Mouse (Mus musculus) stomach, embryonic 16.5 days (tissue): Measurements from ENCODE around the gene Tinagl1. TPM values are rescaled to one million over a fixed set of nuclear protein-coding genes. Genes with fewer than 3 reads are reported as not detected.
A peak's percentile ranks its signal among the peaks of the same experiment; 100 is the strongest.

Experiments used
- ATAC-seq: fragments of 200-750 bp; cut with Nextera tagmentation; 2 replicates; pipeline ENCODE4 v1.8.0; 2017; ENCODE audit warnings: moderate number of reproducible peaks, moderate TSS enrichment; ENCODE audit not compliant: insufficient read depth, low FRiP score
- H3K27ac ChIP-seq: fragments of 300-500 bp; sonication (generic); 2 replicates; pipeline ENCODE4 v1.5.1; 2014; ENCODE audit warnings: low read length
- H3K27me3 ChIP-seq: fragments of 300-500 bp; sonication (generic); 2 replicates; pipeline ENCODE4 v1.6.1; 2014; ENCODE audit warnings: low read length, control low read depth, mixed read lengths; ENCODE audit not compliant: control insufficient read depth, insufficient read depth
- H3K36me3 ChIP-seq: fragments of 300-500 bp; sonication (generic); 2 replicates; pipeline ENCODE4 v1.6.1; 2014; ENCODE audit warnings: low read length; ENCODE audit not compliant: control insufficient read depth, insufficient read depth
- H3K4me1 ChIP-seq: fragments of 300-500 bp; sonication (generic); 2 replicates; pipeline ENCODE4 v1.6.1; 2014; ENCODE audit warnings: low read length, control low read depth, mixed read lengths; ENCODE audit not compliant: control insufficient read depth, insufficient read depth
- H3K4me2 ChIP-seq: fragments of 300-500 bp; sonication (generic); 2 replicates; pipeline ENCODE4 v1.6.1; 2014; ENCODE audit warnings: low read depth, low read length, mixed read lengths
- H3K4me3 ChIP-seq: fragments of 300-500 bp; sonication (generic); replicated peaks from 2 replicates; pipeline ENCODE4 v1.5.1; 2014; ENCODE audit warnings: mild to moderate bottlenecking, low read length
- H3K9ac ChIP-seq: fragments of 300-500 bp; sonication (generic); 2 replicates; pipeline ENCODE4 v1.6.1; 2014; ENCODE audit warnings: low read length
- H3K9me3 ChIP-seq: fragments of 300-500 bp; sonication (generic); replicated peaks from 2 replicates; pipeline ENCODE4 v1.6.1; 2016; ENCODE audit warnings: low read length, control low read depth; ENCODE audit not compliant: control insufficient read depth
- WGBS: fragments of 180-500 bp; shearing (Covaris S2); extraction: QIAGEN DNeasy Blood & Tissue Kit; methylation state at CpG from one replicate; pipeline ENCODE4 v1.1.7; 2014; 5-methylcytosine and 5-hydroxymethylcytosine counted together
- polyA plus RNA-seq: library from polyadenylated mRNA; unstranded; fragments of >200 nt; fragmentation: Nextera tagmentation; extraction: Ambion mirVana; gene quantifications from 2 replicates; pipeline ENCODE4 v1.2.1, GENCODE M21; 2015

The Tinagl1 gene
- polyA plus RNA-seq, 1 experiment from 2014 or later: 62.7 TPM

DNA sequence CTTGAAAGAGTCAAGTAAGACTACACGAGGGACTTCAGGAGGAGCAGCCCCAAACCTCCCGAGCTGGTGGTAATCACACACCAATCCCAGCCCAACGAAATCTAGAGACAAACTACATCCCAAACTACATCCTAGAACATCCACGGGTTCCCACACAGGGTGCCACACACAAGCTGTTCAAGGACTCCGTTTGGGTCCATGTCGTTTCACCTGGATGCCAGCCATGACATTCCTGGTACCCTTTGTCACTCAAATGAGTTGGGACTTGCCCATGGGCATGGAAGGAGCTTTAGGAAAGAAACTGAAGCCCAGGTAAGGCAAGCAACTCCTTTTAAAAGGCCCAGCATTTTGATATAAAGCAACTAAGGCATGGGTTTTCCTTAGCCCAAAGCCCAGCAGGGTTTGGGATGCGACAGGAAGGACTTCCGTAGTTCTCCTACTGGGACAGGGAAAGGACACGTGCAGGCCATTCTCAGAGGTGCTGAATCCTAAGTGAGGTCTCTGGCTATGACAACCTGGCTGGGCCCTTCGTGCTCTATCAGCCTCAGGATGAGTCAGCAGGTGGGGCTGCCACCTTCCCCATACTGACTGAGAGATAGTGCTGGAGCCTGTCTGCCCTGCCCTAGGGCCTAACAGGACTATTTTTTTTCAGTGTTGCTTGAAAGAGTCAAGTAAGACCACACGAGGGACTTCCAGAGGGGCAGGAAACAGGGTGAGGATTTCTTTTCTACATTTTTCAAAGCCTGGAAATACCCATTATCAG lies 1.7 kb downstream of the Tinagl1 start:
- Histone ChIP-seq H3K27ac (peak overlapping the region; percentile 83), H3K4me2 (peak overlapping the region; percentile 60), H3K27me3 (no peaks in the 10 kb centered on the region), H3K9ac (peak overlapping the region; percentile 68), H3K4me3 (peak overlapping the region; percentile 46), H3K9me3 (no peaks in the 10 kb centered on the region), H3K4me1 (peaks cover 63% of the 10 kb centered on the region), H3K36me3 (no peaks in the 10 kb centered on the region)
- WGBS: 55% methylated on average over 11 of the region's 11 CpGs
- ATAC-seq: no peak

DNA sequence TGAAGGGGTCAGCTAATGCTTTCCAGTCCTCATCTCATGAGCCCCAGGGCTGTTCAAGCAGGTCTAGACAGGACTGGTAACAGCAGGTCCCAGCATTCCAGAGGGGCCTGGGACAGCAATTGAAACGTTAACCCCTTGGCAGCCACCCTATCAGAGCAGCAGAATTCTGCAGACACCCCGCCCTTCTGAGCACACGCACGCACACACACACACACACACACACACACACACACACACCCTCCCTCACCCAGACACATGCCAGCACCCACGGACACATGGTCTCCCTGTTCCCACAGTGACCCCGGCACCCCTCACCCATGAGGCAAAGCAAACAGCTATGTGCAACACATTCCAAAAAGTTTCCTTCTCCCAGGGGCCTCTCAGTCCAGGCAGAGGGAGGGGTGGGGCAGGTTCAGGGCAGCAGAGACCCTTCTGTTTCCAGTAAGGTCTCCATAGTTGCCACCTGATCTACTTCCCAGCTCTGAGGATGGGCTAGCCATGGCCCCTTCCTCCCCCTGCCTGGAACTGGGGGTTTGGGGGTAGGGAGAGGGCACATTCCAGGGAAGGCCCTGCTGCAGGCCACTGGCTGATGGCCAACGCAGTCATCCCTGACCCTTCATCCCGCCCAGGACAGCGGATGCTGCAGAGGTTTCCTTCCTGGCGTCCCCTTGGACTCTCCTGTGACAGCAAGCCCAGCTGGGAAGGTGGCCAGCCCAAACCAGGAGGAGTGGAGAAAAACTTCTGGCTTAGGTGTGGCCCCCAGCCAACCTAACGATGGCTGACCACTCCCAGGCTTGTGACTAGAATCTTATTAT lies 2.8 kb downstream of the Tinagl1 start:
- Histone ChIP-seq H3K4me1 (peaks cover 67% of the 10 kb centered on the region), H3K4me3 (peak overlapping the region; percentile 9), H3K9ac (peak overlapping the region; percentile 59), H3K36me3 (no peaks in the 10 kb centered on the region), H3K4me2 (peak overlapping the region; percentile 42), H3K27me3 (no peaks in the 10 kb centered on the region), H3K9me3 (no peaks in the 10 kb centered on the region), H3K27ac (peak overlapping the region; percentile 68)
- no peak for ATAC-seq
- WGBS: 41% methylated on average over 11 of the region's 11 CpGs

DNA sequence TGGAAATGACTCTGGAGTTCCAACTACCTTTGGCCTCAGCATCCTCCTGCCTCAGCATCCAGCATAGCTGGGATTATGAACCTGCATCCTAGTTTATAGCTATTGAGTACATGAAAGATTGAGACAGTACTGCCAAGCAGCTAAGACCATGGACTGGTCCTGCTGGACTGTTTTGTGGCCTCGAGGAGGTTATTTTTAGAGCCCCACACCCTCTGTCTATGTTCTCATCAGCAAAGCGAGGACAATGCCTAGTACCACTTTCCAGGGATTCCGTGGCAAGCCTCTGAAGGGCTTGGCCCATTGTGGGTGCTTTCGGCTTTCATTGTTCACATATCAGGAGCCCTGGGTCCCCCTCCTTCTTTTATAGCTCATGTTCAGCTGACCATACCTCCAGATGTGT lies 4.6 kb downstream of the Tinagl1 start:
- WGBS: 77% methylated on average over 4 of the region's 4 CpGs
- H3K27me3 ChIP-seq: no peaks in the 10 kb centered on the region
- no peak overlapping the region for H3K9ac ChIP-seq
- H3K9me3 ChIP-seq: no peaks in the 10 kb centered on the region
- no peaks in the 10 kb centered on the region for H3K36me3 ChIP-seq
- no peak overlapping the region for H3K4me2 ChIP-seq
- no peak for ATAC-seq
- peaks cover 70% of the 10 kb centered on the region for H3K4me1 ChIP-seq
- no peak overlapping the region for H3K27ac ChIP-seq
- no peak overlapping the region for H3K4me3 ChIP-seq

DNA sequence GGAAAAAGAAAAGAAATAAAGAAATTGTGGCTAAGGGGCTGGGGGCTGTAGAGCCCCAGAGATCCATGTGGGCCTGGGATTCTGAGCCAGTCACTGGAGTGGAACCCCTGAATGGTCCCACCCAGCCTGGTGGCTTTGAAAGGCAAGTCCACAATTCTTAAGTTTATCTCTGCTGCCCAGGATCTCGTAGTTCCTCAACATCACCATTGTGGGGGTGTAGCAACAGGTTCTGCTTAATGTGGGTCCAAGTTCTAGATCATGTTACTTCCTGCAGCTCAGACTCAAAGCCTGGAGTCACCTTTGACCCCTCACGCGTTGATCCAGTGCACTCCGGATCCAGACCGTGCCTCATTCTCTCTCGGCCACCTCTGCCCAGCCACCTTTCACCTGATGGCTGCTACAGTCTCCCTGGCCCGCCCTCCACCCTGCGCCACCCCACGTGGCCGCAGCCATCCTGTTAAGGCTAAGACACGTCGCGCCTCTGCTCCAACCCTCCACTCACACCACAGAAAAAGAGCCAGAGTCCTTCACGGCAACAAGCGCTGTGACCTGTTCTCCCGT lies 5.4 kb downstream of the Tinagl1 start:
- H3K4me3 ChIP-seq: no peak overlapping the region
- no peaks in the 10 kb centered on the region for H3K27me3 ChIP-seq
- no peaks in the 10 kb centered on the region for H3K9me3 ChIP-seq
- H3K36me3 ChIP-seq: no peaks in the 10 kb centered on the region
- ATAC-seq: no peak
- peaks cover 61% of the 10 kb centered on the region for H3K4me1 ChIP-seq
- WGBS: 76% methylated on average over 16 of the region's 16 CpGs
- no peak overlapping the region for H3K9ac ChIP-seq
- no peak overlapping the region for H3K4me2 ChIP-seq
- no peak overlapping the region for H3K27ac ChIP-seq

DNA sequence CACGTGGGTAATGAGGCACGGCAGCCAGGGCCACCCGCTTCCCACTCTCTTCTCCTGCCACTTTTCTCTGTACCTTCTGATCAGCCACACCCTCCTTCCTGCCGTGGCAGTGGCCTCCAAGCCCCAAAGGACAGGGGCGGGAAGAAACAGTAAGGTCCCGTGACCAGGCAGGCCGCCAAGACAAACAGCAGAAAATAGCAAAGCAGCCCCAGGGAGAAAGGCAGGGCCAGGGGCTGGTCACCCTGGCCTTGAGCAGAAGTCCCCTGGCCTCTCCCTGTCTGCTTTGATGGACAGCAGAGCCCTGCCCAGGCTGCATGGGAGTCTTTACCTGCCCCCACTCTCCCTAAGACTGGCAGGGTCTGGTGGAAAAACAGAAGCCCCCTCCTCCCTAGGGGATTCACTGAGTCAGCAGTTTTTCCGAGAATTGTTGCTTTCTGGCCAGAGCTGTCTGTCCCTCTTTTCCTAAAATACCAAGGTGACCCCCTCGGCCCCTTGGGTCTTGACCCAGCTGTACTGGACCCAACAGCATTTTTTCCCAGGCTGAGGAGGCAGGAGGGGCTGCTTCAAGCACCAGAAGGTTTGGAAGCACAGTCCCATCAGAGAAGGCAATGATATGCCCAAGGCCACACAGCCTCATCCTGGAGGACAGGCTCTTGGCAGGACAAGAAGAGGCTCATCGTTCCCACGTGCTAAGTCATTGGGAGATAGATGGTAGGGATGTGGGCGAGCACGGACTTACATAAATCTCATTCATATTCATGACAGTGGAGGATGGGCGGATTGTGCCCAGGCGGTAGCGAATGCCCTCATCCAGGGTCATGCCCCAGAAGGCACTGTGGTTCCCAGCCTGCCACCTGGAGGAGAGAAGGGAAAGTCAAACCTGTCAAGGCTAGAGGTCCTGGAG lies 6.4 kb downstream of the Tinagl1 start:
- ATAC-seq: peak; percentile 77
- 39% methylated on average over 16 of the region's 16 CpGs for WGBS
- Histone ChIP-seq H3K9ac (peak overlapping the region; percentile 49; the same call in 1 of the 2 replicates), H3K4me3 (no peak overlapping the region), H3K9me3 (no peaks in the 10 kb centered on the region), H3K4me2 (peak overlapping the region; percentile 40; the same call in 1 of the 2 replicates), H3K4me1 (peaks cover 60% of the 10 kb centered on the region), H3K36me3 (no peaks in the 10 kb centered on the region), H3K27ac (peak overlapping the region; percentile 85), H3K27me3 (no peaks in the 10 kb centered on the region)

DNA sequence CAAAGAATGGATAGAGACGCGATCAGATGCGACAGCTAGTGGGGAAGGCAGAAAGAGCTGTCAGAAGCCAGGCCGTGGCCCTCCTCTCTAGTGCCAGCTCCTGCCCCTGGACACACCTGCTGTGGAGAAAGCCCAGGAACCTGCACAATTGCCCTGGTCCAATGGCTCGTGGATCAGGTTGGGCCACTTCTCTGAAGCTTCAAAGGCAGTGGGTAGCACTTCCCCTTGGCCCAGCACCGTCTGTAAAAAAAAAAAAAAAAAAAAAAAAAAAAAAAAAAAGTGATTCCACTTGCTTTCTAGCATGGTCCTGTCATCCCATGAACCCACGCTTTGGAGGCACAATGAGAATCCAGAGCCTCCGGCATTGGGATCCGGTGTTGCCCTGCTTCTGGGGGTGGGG lies 7.1 kb downstream of the Tinagl1 start:
- H3K9me3 ChIP-seq: no peaks in the 10 kb centered on the region
- ATAC-seq: no peak
- no peaks in the 10 kb centered on the region for H3K36me3 ChIP-seq
- H3K4me1 ChIP-seq: peaks cover 62% of the 10 kb centered on the region
- peak overlapping the region; percentile 40 for H3K4me2 ChIP-seq
- H3K9ac ChIP-seq: peak overlapping the region; percentile 49; the same call in 1 of the 2 replicates
- H3K27me3 ChIP-seq: no peaks in the 10 kb centered on the region
- peak overlapping the region; percentile 85 for H3K27ac ChIP-seq
- WGBS: 28% methylated on average over 9 of the region's 9 CpGs
- no peak overlapping the region for H3K4me3 ChIP-seq

DNA sequence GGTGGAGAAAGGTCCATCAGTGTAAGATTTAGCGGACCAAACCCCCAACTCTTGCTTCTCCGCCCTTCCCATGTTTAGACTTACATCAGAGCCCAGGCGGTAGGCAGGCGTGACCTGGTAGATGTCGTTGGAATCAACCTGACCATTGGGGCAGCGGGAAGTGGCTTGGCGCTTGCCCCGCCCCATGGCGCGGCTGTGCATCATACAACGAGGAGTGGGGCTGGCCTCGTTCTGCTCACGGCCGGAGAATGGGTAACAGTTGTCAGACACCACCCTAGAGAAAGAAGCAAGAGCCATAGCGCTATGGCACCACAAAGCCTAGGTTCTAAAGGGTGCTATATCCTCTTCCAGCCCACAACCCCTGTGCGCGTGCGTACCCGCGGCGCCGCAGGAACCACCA lies 7.6 kb downstream of the Tinagl1 start:
- Histone ChIP-seq H3K36me3 (no peaks in the 10 kb centered on the region), H3K4me3 (no peak overlapping the region), H3K27me3 (no peaks in the 10 kb centered on the region), H3K9me3 (no peaks in the 10 kb centered on the region), H3K4me2 (peak overlapping the region; percentile 28), H3K27ac (peak overlapping the region; percentile 85), H3K9ac (peak overlapping the region; percentile 23; the same call in 1 of the 2 replicates), H3K4me1 (peaks cover 58% of the 10 kb centered on the region)
- no peak for ATAC-seq
- 58% methylated on average over 22 of the region's 22 CpGs for WGBS

DNA sequence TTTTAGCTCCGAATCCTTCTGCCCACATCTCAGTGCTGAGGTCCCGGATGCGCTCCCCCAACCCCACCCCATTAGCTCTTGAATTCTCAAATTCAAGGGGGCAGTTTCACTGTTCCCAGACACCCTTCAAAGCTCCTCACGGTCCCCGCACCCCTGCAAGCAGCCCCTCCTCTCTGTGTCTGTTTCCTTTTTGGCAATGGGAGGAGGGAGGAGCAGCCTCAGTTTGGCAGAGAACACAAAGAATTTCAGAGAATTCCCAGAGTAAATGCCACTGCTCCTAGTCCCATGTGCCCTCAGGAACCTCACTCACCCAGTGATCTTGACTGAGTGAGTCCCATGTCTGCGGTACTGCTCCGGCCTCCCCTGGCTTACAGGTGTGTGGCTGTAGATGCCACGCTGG lies 8.3 kb downstream of the Tinagl1 start:
- Histone ChIP-seq H3K9ac (no peak overlapping the region; the same call in 1 of the 2 replicates), H3K4me1 (peaks cover 50% of the 10 kb centered on the region), H3K4me2 (no peak overlapping the region), H3K36me3 (no peaks in the 10 kb centered on the region), H3K4me3 (no peak overlapping the region), H3K27ac (no peak overlapping the region), H3K9me3 (no peaks in the 10 kb centered on the region), H3K27me3 (no peaks in the 10 kb centered on the region)
- WGBS: 71% methylated on average over 8 of the region's 8 CpGs
- ATAC-seq: no peak
